Mouse (Mus musculus) kidney, adult 9 months (tissue): ENCODE data around the gene Snx33.
"Not testable (repeated sequence)": the region's sequence is repeated elsewhere in the genome, so short reads cannot be mapped to it uniquely, and the experiment has no call there.

ENCODE experiments used
- DNase-seq: peaks from one replicate; pipeline ENCODE4 v3.0.0; 2022

Snx33 gene

DNA sequence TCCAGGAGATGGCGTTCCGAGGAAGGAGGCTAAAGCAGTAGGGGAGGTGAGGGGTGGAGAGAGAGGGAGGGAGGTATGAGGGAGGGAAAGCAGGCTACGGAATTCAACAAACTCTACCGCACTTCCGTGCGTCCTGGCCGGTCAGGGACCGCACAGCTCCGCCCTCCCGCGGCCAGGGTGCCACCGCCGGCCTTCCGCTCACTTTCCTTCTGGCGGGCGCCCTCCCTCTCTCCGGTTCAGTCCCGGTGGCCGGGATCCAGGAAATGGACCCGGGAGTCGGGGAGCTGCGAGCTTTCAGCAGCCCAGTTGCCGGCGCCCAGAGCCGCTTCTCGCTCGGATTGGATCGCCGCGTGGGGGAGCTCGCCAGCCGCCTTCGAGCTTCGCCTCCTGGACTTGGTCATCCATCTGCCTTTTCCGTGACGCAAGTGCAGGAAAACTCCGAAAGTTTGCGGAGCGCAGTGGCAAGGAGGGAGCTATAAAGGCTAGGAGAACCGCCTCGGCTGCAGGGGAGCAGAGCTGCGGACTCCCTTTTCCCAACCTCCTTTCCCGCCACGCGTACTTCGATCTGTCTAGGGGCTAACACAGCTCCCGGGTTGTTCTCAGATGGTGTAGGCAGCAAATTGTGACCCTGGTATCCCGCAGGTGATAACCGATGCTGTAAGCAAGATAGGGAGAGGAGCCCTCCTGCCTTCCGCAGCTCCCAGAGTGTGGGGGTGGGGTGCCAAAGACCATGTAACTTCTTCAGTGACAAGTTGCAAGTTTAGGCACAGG, at the start of gene Snx33:
Snx33 (minus strand) TSS at position 331 of the 771 bp plus-strand sequence.
- DNase-seq: peak; percentile 96

DNA sequence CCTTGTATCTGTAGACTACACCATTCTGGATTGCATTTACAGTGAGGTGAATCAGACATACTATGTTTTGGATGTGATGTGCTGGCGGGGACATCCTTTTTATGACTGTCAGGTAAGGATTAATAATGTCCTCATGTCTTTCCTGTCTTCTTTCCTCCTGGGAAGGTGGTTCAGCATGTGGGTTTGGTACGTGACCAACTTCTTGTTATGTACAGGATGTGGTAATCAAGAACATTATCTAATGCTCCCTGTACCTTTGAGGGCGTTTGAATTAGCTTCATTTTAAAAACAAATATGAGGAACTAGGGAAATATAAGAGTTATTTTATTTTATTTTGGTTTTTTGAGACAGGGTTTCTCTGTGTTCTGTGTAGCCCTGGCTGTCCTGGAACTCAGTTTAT, 47.0 kb upstream of the Snx33 start:
- no peak for DNase-seq

DNA sequence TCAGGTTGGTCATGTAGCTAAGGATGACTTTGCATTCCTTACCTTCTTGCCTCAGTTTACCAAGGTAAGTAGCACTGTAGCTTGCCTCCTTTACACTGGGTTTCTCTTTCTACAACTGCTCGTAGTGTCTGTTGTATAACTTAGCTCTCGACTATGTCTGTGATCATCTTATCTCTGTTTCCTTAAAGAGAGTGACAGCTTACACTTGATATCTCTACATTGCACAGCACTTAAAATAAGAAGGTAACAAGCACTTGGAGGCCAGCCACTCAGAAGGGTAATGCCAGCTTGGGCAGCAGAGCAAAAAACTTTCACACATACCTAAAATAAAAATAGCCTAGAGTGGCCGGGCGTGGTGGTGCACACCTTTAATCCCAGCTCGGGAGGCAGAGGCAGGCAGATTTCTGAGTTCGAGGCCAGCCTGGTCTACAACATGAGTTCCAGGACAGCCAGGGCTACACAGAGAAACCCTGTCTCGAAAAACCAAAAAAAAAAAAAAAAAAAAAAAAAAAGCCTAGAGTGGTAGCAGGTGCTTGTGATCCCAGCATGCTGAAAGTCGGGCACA, 45.9 kb upstream of the Snx33 start:
- no peak for DNase-seq

DNA sequence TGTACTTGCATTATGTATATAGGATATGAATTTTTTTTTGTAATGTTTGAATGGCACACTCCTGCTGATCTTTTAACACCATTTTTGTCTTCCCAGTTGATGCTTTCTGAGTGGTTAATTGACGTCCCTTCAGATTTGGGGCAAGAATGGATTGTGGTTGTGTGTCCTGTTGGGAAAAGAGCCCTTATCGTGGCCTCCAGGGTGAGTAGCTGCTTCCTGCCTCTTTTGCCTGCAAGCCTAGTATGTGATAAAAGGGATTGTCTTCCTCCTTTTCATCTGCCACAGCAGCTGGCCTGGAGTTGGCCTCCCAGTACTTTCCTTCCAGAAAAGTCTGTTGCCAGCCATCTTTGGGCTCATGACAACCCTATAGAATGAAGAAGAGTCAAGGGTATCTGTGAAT, 42.0 kb upstream of the Snx33 start:
- DNase-seq: no peak

DNA sequence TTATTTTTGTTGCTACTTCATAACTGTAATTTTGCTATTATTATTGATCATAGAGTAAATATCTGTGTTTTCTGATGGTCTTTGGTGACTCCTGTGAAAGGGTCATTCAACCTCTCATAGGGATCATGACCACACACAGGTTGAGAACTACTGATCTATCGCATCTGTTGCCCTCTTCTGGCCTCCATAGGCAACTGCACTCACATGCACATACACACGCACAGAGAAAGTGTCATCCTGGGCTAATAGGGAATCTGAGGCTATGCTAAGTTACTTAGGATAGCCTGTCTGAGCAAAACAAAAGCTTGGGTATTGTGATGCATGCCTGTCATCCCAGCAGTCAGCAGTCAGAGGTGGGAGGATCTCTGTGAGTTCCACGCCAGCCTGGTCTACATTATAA, 33.4 kb upstream of the Snx33 start:
- no peak for DNase-seq

DNA sequence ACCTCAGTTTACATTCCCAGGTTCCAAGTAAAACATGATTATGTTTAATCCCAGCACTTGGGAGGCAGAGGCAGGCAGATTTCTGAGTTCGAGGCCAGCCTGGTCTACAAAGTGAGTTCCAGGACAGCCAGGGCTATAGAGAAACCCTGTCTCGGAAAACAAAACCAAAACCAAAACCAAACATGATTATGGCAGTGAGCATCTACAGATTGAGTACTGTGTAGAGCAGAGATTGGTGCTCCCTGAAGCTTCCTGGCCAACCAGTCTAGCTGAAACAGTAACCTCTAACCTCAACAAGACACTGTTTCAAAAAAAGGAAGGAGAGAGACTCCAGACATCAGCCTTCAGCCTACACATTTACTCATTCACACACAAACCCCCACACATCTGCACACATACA, 30.5 kb upstream of the Snx33 start:
- no peak for DNase-seq

DNA sequence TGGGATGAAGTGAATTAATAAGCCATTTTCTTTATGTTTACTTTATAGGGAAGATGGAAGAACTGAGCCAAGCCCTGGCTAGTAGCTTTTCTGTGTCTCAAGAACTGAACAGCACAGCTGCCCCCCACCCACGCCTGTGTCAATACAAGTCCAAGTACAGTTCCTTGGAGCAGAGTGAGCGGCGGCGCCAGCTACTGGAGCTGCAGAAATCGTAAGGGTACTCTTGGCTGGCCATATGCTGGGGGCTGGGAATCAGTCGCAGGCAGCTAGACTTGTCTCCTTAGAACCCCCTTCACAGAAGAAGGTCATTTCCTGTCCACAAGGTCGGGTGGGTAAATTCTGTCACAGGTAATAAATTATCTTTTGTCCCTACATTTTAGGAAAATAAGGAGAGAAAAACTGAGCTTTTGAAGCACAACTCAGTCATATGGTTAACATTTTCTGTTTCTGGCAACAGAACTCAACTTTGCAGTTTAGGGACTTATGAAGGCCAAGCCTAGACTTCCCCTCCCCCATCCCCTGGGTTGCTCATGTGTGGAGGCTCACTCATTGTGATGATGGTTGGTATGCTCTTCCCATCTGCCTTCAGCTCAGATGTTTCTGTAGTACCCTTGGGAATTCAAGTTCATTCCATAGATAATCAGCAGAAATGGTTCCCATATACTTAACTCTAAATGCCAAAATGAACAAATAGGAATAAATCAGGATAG, 28.9 kb upstream of the Snx33 start:
- no peak for DNase-seq

DNA sequence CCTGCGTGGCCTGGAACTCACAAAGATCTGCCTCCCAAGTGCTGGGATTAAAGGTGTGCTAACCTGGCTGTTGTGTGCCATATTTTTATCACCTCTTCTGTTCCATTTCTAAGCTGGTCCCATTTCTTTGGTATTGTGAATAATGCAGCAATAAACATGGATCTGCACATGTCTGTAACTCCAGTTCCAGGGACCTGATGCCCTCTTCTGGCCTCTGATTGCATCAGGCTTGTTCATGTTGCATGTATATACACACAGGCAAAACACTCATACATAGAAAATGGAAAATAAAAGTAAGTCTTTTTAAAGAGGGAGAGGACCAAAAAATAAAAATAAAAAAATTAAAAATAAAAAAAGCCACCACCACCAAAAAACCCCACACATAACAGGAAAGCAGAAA, 25.4 kb upstream of the Snx33 start:
- no peak for DNase-seq

DNA sequence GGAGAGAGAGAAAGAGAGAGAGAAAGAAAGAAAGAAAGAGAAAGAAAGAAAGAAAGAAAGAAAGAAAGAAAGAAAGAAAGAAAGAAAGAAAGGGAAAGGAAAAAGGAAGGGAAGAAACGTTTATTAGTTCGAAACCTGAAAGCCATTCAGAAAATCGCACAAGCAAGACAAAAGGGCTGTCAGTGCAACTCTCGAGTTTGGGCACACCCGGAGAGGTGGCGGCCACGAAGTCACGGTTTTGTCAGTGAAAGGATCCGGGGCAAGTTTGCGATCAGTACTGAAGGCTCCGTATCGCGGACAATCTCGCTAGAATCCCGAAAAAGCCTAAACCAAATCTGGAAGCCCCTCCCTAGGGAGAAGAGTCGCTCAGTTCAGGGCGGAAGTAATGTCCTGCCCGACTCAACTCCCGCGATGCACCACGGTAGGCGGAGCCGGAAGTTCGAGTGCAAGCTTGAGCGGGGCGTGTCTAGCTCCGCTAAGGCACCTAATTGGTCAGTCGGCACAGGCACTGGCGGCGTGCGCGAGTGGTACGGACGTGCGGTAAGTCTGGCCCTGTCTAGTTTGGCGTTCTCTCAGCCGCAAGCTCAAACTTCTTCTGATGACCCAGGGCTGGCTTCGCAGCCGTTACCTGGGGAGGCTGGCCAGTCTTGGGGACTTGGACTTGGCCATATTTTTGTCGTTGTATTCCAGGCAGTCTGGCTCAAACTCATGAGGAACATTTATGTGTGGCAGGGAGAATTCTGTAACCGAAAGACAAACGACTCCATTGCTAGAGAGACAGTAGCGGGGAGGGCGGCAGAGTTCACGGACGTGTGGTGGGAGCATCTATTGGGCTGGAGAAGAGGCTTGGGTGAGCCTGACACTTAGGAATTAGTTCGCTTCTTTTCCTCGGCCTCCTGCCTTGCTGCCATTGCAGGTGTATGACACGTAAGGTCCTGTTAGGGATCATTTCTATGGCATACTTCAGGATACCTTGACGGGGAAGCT, 22.5 kb upstream of the Snx33 start, which contains the start of gene Snupn:
Snupn (plus strand) TSS at position 465 of the 987 bp plus-strand sequence.
- DNase-seq: peak; percentile 98

DNA sequence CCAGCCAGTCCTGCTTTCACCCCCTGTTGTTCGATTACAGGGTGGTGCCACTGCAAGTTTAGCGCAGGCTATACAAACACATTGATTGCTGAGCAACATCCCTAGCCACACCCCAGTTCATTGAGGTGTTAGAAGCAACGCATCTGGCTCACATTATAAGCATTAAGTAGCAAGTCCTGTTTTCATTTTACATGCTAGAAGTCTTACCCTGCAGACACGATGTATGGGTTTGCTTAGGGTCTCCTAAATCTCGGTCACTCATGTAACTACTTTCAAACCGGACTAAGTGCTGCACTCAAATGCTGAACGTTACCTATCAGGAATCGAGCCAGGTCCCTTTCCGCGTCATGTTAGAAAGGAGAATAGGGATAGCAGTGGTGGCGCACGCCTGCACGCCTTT, 21.6 kb upstream of the Snx33 start:
- no peak for DNase-seq

DNA sequence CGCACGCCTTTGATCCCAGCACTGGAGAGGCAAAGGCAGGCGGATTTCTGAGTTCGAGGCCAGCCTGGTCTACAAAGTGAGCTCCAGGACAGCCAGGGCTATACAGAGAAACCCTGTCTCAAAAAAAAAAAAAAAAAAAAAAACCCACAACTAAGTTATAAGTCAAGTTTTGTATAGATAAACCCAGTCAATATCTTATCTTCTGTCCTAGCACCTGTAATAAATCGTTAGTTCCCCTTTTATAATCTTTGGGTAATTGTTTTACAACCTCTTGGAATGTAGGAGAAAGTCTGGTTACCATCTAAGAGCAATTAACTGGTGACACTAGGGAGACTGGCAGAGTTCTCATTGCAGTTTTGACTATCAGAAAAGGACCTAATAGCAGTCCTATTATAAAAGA, 20.5 kb upstream of the Snx33 start:
- not testable (repeated sequence) for DNase-seq

DNA sequence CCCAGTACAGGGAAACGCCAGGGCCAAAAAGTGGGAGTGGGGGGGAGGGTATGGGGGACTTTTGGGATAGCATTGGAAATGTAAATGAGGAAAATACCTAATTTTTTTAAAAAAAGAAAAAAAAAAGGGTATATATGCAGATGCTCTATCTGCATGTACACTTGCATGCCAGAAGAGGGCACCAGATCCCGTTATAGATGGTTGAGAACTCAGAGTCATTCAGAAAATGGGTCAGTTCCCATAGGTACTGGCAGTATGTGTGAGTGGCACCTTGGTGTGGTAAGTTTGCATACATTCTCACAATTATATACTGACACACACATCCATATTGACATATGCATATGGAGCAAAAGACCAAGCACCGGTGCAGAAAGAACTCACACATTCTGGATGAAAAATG, 19.3 kb upstream of the Snx33 start:
- peak; percentile 44 for DNase-seq

DNA sequence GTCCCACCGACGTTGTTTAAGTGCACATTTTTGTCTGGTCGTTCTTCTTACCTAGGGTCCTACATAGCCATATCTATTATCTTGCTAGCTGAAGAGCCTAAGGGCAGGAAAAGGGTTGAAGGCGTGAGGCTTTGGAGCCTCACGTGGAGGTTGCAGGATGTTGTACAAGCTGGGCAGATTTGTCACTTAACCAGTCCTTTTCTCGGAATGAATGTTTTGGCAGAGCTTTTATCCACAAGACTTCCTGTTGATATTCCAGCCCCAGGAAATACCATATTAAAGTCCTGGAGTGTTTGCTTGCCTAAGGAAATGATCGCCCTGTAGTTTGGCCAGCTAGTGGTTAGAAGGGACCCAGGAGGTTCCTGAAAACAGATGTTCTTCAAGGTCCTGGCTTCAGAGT, 10.2 kb upstream of the Snx33 start:
- peak; percentile 65 for DNase-seq

DNA sequence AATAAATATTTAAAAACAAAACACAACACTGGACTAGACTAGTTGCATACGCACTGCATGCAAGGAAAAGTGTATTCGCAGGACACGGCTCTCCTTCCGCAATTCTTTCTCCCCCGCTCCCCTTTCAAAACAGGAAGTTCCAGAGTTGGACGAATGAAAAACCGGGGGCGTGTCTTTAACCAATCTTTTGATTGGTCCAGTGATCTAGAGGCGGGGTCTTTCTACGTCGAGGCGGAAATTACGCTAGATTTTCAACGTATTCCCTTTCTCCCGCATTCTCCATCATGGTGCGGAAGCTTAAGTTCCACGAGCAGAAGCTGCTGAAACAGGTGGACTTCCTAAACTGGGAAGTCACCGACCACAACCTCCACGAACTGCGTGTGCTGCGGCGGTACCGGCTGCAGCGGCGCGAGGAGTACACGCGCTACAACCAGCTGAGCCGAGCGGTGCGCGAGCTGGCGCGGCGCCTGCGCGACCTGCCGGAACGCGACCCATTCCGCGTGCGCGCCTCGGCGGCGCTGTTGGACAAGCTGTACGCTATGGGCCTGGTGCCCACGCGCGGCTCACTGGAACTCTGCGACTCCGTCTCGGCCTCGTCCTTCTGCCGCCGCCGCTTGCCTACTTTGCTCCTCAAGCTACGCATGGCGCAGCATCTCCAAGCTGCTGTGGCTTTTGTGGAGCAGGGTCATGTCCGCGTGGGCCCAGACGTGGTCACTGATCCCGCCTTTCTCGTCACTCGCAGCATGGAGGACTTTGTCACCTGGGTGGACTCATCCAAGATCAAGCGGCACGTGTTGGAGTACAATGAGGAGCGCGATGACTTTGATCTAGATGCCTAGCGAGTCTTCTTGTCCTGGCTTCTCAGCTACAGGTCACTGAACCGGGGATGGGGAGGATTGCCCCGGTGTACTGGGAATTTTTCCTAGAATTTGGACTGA, 9.3 kb upstream of the Snx33 start, which contains the start of gene Imp3:
Imp3 (plus strand) TSS at position 253 of the 938 bp plus-strand sequence.
- peak; percentile 97 for DNase-seq

DNA sequence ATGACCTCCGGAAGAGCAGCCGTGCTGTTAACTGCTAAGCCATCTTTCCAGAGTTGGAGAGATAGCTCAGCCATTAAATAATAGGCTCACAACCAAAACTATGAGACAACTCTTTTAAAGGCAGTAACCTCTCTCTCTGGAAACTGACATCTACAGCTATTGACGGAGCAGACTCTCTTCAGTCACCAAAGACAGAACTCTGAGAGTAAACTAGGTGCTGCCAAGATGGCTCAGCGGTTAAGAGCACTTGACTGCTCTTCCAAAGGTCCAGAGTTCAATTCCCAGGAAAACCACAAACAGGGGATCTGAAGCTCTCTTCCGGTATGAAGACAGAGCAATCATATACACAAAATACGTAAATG, 8.7 kb upstream of the Snx33 start:
- no peak for DNase-seq

DNA sequence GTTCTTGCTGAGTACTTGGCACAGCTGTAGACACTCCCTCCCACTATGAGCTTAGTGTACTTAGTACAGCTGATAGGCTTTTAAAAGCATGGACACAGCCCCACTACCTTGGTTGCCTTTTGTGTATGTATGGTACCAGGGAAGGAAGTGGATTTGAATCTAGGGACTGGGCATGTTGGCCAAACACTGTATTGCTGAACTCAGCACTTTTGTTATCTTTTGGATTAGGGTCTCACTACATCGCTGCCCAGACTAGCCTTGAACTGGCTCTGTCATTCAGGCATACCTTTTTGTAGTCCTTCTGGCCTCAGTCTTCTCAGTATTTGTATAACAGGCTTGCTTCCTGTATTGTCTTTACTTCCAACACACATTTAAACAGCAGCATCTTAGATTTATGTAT, 2.4 kb upstream of the Snx33 start:
- DNase-seq: no peak

DNA sequence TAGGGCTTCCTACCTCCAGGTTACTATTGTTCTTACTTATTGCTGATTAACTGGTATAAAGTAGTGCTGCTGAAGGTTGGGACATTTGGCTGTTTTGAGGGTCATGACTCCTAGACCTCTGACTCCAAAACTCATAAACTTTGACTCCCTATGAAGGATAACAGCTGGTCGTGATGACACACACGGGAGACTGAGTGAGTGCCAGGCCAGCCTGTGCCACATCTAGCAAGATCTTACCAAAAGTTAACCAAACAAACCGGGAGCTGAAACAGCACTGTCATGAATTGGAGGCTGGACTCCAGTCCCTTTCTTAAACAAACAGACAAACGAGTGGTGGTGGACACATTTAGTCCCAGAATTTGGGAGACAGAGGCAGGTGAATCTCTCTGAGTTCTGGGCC, 1.3 kb upstream of the Snx33 start:
- no peak for DNase-seq

DNA sequence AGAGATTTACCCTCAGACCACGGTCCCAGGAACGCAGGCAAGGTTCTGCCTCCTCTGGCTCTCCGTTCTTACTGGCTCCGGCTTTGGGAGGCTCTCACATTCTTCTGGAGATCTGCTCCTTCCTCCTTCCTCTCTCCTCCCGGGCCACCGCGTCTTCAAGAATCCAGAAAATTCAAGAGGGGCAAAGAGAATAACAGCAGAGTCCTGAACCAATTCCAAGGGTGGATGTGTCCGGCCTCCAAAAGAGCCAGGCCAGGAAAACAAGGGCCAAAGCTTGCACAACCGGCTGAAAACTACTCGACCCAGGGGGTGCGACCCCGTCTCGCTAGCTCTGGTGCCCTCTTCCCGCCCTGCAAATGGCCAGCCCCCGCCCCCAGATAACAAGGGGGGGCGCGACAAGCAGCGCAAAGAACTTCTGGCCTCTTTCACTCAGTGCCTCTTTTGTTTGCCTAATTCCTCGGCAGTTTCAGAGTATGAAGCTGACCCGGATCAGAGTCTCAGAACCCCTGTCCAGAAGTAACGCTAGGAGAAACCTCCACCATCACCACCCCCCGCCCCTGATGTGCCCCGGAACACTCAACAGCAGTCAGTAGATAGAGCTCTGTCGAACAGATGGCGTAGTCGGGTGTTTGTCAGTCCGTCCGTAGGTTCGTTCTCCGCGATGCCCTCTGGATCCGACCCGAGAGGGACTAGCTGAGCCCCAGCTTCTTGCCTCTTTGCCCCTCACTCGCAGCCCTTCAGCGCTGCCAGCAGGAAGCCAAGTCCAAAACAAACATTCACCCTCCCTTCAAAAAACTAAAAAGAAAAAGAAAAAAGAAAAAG, 769 bp downstream of the Snx33 start:
- DNase-seq: peak; percentile 56

DNA sequence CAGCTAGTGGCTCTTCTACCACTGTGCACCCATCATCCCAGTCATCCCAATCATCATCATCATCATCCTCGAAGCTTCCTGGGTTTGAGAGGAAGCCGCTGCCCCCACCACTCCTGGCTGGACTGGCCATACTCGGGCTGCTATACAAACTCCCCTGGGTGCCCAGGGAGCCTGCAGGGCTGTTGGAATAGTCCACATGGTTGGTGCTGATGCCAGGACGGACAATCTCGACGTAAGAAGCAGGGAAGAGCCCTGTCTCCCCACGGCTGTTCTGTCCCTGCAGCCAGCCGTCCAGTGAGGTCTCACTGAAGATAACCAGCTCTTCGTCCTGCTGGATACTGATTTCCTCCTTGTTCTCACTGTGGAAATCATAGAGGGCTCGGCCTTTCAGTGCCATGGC, 1.8 kb downstream of the Snx33 start:
- DNase-seq: no peak

DNA sequence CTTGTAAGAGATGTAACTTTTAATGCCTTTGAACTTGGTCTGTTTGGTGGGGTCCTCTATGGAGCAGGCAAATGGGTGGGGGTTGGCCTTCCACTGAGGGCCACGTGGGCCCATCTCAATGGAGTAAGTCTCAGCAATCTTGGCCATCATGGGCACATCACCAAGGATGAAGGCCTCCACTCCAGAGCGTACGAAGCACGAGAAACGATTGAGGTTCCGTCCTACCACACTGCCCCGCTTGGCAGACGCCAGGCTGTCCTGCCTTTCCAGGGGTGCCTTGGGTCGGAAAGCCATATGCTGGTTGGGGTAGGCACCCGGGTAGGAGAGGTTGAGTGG, 2.2 kb downstream of the Snx33 start:
- no peak for DNase-seq
